Mouse (Mus musculus): Measurements from ENCODE around the gene Gpr19. TPM values are rescaled to one million over a fixed set of nuclear protein-coding genes. Genes with fewer than 3 reads are reported as not detected.

Gpr19 gene
- polyA plus RNA-seq, 1 experiment from 2014 or later = 29.9 TPM

DNA sequence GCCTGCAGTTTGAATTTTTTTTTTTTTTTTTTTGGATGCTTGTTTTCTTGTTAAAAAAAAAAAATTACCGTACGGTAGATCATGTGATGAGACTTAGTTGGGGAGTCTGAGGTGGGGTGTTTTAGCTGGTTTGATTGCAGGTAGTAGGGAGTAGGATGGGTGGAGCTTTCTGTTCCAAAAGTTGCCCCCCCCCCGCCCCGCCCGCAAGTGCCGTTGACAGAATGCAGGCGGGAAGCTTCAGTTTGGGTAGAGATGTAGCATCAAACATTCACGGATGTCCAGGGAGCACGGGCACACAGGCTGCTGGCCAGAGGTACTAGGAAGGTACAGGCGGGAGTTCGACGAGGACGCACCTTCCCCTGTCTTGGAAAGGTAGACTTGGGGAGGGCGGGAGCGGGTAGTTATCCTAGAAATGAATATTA lies 30.5 kb upstream of the Gpr19 start:
- under 1% methylated on average over 15 of the region's 15 CpGs for WGBS

DNA sequence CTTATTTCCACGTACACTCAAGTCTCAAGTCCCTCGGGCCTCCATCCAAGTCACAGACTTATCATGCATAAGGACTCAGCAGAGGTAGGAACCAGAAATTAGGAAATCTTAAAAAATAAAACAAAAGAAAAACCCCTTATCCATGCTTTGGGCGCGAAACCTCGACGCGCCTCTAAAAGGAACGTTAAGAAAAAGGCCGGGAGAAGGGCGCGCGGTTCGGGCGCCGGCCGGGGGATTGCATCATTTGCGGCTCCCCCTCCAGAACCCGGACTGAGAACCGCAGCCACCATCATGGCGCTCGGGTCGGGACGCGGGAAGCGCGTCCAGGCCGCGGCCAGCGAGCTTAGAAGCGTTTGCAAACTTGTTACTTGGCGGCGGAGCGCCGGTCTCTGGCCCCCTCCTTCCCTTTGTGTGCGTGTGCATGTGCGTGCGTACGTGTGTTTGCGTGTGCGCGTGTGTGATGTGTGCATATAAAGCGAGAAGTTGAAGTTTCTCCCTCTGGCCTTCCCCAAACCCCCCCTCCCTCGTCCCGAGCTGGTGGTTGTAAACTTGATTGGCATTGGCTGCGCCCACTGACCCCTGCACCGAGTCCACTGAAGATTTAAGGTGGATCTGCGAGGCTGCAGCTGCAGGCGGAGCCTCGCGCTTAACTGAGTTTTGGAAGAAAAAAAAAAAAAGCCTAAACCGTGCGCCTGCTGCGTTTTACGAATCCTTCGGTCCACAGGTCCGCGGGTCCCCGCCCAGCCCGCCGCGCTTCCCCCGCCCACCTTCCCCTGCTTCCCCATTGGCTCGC lies 29.9 kb upstream of the Gpr19 start:
- WGBS = under 1% methylated on average over 63 of the region's 63 CpGs
- H3K9me3 ChIP-seq = no peaks in the 10 kb centered on the region
- peak overlapping the region; percentile 98 for H3K27ac ChIP-seq
- peak; percentile 96 for DNase-seq (ENCODE audit: low spot score)
- H3K4me1 ChIP-seq (replicated peaks) = peaks cover 73% of the 10 kb centered on the region
- peak overlapping the region; percentile 72 for H3K4me3 ChIP-seq
- no peaks in the 10 kb centered on the region for H3K27me3 ChIP-seq (ENCODE audit: insufficient read depth, poor library complexity, severe bottlenecking)
- peaks cover 12% of the 10 kb centered on the region for H3K36me3 ChIP-seq

More for the DNA sequence above, 30.5 kb upstream of the Gpr19 start:
- no peaks in the 10 kb centered on the region for H3K9me3 ChIP-seq
- peaks cover 67% of the 10 kb centered on the region for H3K4me1 ChIP-seq (replicated peaks)
- DNase-seq (ENCODE audit: low spot score) = peak; percentile 68
- H3K27me3 ChIP-seq (ENCODE audit: insufficient read depth, poor library complexity, severe bottlenecking) = no peaks in the 10 kb centered on the region
- H3K27ac ChIP-seq = peak overlapping the region; percentile 98
- peak overlapping the region; percentile 72 for H3K4me3 ChIP-seq
- peaks cover 11% of the 10 kb centered on the region for H3K36me3 ChIP-seq

DNA sequence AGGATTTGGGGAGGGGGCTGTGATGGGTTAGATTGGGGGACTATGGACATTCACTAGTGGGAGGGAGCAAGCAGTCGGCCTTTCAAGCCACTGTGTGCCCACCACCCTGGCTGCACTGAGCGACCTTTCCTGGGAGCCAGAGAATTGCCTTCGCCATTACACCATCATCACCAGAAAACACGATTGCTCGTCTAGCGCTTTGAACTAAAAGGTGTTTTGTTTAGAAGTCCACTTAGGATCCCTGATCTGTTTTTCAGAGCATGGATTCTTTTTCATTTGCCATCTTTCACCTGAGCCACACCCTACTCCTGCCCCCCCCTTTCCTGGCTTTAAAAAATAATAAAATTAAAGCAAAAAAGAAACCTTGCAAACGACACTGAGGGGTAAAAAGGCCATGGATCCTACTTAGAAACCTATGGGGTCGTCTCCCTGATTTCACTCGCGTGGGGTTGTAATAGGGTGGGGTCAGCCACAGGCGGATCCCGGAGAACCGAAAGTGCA lies 29.3 kb upstream of the Gpr19 start:
- H3K4me1 ChIP-seq (replicated peaks) = peaks cover 79% of the 10 kb centered on the region
- H3K9me3 ChIP-seq = no peaks in the 10 kb centered on the region
- WGBS = under 1% methylated on average over 13 of the region's 13 CpGs
- no peak for DNase-seq (ENCODE audit: low spot score)
- H3K27me3 ChIP-seq (ENCODE audit: insufficient read depth, poor library complexity, severe bottlenecking) = no peaks in the 10 kb centered on the region
- H3K27ac ChIP-seq = peak overlapping the region; percentile 98
- peak overlapping the region; percentile 72 for H3K4me3 ChIP-seq
- peaks cover 18% of the 10 kb centered on the region for H3K36me3 ChIP-seq

DNA sequence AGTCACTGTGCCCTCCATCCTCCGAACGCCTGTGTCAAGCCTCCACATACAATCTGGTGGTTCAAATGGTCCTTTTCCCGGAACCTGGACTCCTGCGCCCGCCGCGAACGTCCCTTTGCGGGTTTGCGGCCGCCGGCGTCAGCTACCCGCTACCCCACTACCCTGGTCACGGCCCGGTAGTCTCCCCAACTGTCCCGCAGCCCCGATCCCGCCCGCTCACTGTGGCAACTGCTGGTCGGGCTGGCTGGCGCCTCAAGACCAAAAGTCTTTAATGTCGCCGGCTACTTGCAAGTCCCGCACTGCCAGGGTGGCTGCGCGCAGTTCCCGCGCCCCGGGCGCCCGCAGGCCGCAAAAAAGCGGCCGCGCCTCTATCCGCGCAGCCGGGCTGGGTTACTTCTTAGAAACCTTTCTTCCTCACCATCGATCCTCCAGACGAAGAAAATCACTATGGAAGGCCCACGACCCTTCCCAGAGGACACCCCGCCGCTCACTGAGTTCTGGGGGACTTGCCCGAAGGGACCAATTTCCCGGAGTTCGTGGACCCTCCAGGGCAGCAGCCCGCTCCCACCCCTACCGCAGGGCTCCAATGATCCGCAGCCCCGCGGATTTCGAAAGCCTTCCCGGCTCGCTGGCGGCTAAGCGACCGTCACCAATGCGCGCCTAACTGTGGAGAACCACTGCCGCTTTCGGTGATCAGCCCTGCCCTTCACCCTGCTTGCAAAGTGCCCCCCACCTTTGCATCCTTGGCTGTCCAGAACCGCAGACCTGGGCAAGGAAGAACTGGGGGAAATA lies 28.6 kb upstream of the Gpr19 start:
- under 1% methylated on average over 63 of the region's 63 CpGs for WGBS
- Histone ChIP-seq H3K27ac (peak overlapping the region; percentile 98), H3K4me3 (peak overlapping the region; percentile 72), H3K36me3 (peaks cover 19% of the 10 kb centered on the region), H3K27me3 (ENCODE audit: insufficient read depth, poor library complexity, severe bottlenecking) (no peaks in the 10 kb centered on the region), H3K9me3 (no peaks in the 10 kb centered on the region), H3K4me1 (replicated peaks) (peaks cover 83% of the 10 kb centered on the region)
- peak; percentile 78 for DNase-seq (ENCODE audit: low spot score)

DNA sequence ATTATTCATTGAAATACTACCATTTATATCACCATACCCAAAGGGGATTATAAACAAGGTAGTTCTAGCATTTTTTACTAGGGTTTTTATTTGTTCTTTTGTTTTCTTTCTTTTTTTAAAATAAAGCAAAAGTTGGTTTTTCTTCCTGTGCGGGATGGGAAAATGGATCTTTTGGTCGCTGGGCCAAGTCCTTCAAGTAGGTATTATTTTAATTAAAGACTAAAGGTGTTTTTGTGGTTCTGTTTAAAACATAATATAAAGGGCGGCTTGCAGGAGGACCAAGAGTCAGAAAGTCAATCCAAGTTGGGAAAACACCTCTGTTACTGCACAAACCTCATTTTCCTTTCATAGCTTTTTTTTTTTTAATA lies 27.9 kb upstream of the Gpr19 start:
- Histone ChIP-seq H3K4me1 (replicated peaks) (peaks cover 85% of the 10 kb centered on the region), H3K27me3 (ENCODE audit: insufficient read depth, poor library complexity, severe bottlenecking) (no peaks in the 10 kb centered on the region), H3K27ac (peak overlapping the region; percentile 98), H3K9me3 (no peaks in the 10 kb centered on the region), H3K36me3 (peaks cover 21% of the 10 kb centered on the region), H3K4me3 (peak overlapping the region; percentile 72)
- DNase-seq (ENCODE audit: low spot score) = no peak
- 18% methylated on average over 3 of the region's 3 CpGs for WGBS

DNA sequence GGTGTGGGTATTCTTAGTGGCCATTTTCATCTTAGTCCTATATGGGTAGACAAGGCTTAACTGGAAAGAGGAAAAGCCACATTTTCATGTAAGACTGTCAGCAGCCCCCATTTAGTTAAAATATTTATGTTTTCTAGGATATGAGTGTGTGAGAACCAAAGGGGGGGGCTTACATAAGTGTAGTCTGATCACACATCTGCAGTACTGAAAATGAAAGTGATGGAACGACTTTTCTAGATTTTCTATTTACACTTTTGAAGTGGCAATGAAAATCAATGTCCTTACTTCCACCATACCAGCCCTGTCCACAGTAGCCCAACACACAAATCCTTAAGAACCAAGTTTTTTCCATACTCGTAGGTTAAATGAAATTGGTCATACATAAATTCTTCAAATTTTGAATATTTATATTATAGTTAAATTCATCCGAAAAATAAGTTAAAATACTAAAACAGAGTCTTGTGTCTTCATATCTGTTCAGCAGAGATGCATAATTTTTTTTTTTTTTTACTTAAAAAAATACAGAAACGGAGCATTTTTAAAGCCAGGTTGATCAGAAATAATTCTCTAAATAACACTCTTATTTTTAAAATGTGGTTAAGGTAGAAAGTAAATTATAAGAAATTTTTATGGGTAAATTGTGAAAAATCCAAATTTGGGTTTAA lies 27.4 kb upstream of the Gpr19 start:
- WGBS = 71% methylated on average over 4 of the region's 4 CpGs

DNA sequence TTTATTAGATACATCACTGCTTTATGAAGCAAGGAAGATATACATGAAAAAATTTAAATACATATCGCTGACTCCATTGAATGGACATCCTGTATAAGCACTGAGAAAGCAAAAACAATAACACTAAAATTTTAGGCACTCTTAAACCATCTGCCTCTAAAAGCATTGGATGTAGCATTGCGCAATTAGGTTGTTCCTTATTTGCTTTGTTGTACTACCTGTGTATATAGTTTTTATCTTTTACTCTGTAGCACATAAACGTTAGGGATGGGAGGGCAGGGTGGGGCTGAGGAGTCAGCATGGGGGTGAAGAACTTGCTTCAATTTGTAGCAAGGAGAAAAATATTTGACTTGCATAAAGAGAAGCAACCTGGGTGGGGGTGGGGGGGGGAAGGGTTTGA lies 25.9 kb upstream of the Gpr19 start:
- no peaks in the 10 kb centered on the region for H3K27me3 ChIP-seq (ENCODE audit: insufficient read depth, poor library complexity, severe bottlenecking)
- peaks cover 21% of the 10 kb centered on the region for H3K36me3 ChIP-seq
- WGBS = 77% methylated on average over 3 of the region's 3 CpGs
- peaks cover 72% of the 10 kb centered on the region for H3K4me1 ChIP-seq (replicated peaks)
- no peak for DNase-seq (ENCODE audit: low spot score)
- no peak overlapping the region for H3K27ac ChIP-seq
- no peak overlapping the region for H3K4me3 ChIP-seq
- H3K9me3 ChIP-seq = no peaks in the 10 kb centered on the region

More for the DNA sequence above, 27.4 kb upstream of the Gpr19 start:
- H3K27me3 ChIP-seq (ENCODE audit: insufficient read depth, poor library complexity, severe bottlenecking) = no peaks in the 10 kb centered on the region
- peaks cover 81% of the 10 kb centered on the region for H3K4me1 ChIP-seq (replicated peaks)
- H3K27ac ChIP-seq = no peak overlapping the region
- DNase-seq (ENCODE audit: low spot score) = no peak
- no peaks in the 10 kb centered on the region for H3K9me3 ChIP-seq
- H3K4me3 ChIP-seq = peak overlapping the region; percentile 72
- H3K36me3 ChIP-seq = peaks cover 21% of the 10 kb centered on the region

DNA sequence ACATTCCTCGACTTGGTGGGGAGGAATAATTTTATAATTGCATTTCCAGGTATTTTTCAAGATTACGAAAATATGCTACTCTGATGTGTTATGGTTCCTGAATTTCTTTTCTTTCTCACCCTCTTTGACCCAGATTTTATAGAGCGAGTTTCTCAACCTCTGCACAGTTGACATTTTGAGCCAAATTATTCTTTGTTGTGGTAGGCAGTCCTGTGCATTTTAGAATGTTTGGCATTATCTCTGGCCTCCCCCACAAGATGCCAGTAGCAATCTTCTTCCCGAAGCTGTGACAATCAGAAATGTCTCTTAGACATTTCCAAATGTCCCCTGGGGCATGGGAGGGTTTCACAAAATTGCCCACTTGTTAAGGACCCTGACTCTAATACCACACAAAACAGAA lies 25.3 kb upstream of the Gpr19 start:
- Histone ChIP-seq H3K4me1 (replicated peaks) (peaks cover 74% of the 10 kb centered on the region), H3K36me3 (peaks cover 21% of the 10 kb centered on the region), H3K27me3 (ENCODE audit: insufficient read depth, poor library complexity, severe bottlenecking) (peaks cover 2% of the 10 kb centered on the region; the same call in 1 of the 2 replicates), H3K27ac (no peak overlapping the region), H3K9me3 (no peaks in the 10 kb centered on the region), H3K4me3 (peak overlapping the region; percentile 20)
- no peak for DNase-seq (ENCODE audit: low spot score)
- WGBS = 76% methylated on average over 4 of the region's 4 CpGs

DNA sequence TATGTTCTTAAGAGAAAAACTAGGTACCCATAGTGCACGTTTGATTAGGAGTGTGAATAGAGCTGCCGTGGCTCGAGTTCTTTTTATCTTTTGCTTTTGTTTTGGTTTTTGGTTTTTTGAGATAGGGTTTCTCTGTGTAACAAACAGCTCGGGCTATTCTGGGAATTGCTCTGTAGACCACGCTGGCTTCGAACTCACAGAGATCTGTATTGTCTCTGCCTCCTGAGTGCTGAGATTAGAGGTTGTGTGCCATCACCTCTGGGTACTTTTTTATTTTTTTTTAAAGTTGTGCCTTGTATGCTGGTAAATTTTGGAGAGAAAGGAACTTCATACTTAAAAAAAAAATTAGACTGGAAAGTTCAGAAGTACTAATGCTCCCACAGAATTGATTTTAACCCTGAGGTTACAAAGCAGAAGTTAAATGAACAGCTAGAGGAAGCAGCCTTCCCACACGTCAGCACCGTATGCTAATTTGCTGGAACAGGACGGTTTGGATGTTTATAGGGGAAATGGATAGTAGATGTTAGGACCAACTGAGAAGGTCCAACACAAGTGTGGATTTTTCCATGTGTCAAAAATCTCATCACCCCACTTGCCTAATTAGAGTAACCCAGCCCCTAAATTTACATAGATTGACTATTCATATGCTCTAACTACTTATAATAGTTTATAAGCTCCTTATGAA lies 24.3 kb upstream of the Gpr19 start:
- peak overlapping the region; percentile 96 for H3K4me3 ChIP-seq
- peaks cover 75% of the 10 kb centered on the region for H3K4me1 ChIP-seq (replicated peaks)
- 52% methylated on average over 9 of the region's 9 CpGs for WGBS
- H3K27ac ChIP-seq = no peak overlapping the region
- H3K27me3 ChIP-seq (ENCODE audit: insufficient read depth, poor library complexity, severe bottlenecking) = peaks cover 12% of the 10 kb centered on the region; the same call in 1 of the 2 replicates
- H3K9me3 ChIP-seq = no peaks in the 10 kb centered on the region
- DNase-seq (ENCODE audit: low spot score) = no peak
- peaks cover 21% of the 10 kb centered on the region for H3K36me3 ChIP-seq

DNA sequence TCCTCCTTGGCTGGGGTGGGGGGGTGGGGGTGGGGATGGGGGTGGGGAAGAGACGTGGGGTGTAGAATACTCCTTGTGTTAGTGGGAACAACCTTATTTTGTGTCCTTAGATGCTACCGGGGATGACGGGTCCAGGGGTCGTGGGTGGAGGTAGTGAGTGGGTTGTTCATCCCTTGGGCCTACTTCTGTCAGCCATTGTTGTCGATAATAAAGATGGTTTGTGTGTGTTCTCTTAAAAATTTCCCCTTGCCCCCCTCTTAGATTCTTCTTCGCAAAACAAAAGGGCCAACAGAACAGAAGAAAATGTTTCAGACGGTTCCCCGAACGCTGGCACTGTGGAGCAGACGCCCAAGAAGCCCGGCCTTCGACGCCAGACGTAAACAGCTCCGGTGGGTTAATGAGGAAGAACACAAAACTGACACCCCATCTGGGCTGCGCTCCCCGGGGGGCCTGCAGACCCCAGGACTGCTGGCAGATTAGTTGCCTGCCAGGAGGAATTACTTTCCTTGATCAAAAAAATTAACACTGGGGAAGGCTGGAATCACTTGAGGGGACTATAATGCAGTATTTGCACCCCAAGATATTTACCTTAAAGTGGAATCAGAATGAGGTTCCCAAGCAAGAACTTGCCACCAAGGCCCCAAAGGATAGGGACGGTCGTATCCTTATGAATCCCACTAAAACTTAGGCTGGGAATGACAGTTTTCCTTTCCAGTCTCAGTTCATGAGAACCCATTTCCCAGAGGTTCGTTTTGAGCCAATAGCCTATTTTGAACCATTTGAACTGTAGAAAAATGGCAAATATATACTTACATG lies 23.5 kb upstream of the Gpr19 start:
- Histone ChIP-seq H3K27ac (peak overlapping the region; percentile 98), H3K27me3 (ENCODE audit: insufficient read depth, poor library complexity, severe bottlenecking) (peaks cover 14% of the 10 kb centered on the region; the same call in 1 of the 2 replicates), H3K4me1 (replicated peaks) (peaks cover 75% of the 10 kb centered on the region), H3K9me3 (no peaks in the 10 kb centered on the region), H3K36me3 (peaks cover 21% of the 10 kb centered on the region), H3K4me3 (peak overlapping the region; percentile 96)
- no peak for DNase-seq (ENCODE audit: low spot score)
- 8% methylated on average over 20 of the region's 20 CpGs for WGBS

DNA sequence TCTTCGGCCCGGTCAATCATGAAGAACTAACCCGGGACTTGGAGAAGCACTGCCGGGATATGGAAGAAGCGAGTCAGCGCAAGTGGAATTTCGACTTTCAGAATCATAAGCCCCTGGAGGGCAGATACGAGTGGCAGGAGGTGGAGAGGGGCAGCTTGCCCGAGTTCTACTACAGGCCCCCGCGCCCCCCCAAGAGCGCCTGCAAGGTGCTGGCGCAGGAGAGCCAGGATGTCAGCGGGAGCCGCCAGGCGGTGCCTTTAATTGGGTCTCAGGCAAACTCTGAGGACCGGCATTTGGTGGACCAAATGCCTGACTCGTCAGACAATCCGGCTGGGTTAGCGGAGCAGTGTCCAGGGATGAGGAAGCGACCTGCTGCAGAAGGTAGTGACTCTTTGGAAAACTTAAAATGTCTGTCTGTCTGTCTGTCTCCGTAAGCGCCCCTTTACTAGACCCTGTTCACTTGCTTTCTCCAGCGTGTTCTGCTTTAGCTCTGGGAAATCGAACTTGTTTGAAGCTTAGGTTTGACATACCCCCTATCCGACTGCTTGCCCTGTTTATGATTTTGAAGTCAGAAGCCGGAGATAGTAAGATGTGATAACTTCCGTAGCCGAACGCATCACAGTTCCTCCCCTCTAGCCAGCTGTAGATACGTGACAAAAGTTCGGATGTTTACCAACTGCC lies 22.8 kb upstream of the Gpr19 start:
- Histone ChIP-seq H3K36me3 (peaks cover 21% of the 10 kb centered on the region), H3K4me3 (peak overlapping the region; percentile 96), H3K4me1 (replicated peaks) (peaks cover 75% of the 10 kb centered on the region), H3K27me3 (ENCODE audit: insufficient read depth, poor library complexity, severe bottlenecking) (peaks cover 14% of the 10 kb centered on the region; the same call in 1 of the 2 replicates), H3K27ac (peak overlapping the region; percentile 98), H3K9me3 (no peaks in the 10 kb centered on the region)
- WGBS = under 1% methylated on average over 32 of the region's 32 CpGs
- DNase-seq (ENCODE audit: low spot score) = peak; percentile 46
